Mouse (Mus musculus) CH12.LX (cell line): ENCODE results near the gene Cep112. TPM values are rescaled to one million over a fixed set of nuclear protein-coding genes. Genes with fewer than 3 reads are reported as not detected.

Experiments
- DNase-seq: peaks from one replicate; pipeline ENCODE4 v3.0.0-alpha.2; 2013; ENCODE audit errors: extremely low read depth
- H3K27ac ChIP-seq: 2 replicates; pipeline ENCODE4 v1.5.1; 2012; ENCODE audit warnings: low read depth, mild to moderate bottlenecking, control low read depth, moderate library complexity; ENCODE audit not compliant: insufficient read depth
- H3K27me3 ChIP-seq: replicated peaks from 2 replicates; pipeline ENCODE3; 2012; ENCODE audit warnings: inconsistent platforms
- H3K36me3 ChIP-seq, 2 experiments: replicated peaks in 1 of 2; 2 replicates each; pipeline versions ENCODE3 to v1.6.1; 2012; ENCODE audit warnings: inconsistent platforms in 1 of 2, low read length in 1 of 2, mild to moderate bottlenecking in 1 of 2, mixed read lengths in 1 of 2, moderate library complexity in 1 of 2; ENCODE audit not compliant: control insufficient read depth in 1 of 2, insufficient read depth in 1 of 2
- H3K4me1 ChIP-seq, 2 experiments: 2 replicates each; pipeline ENCODE4 v1.6.1; 2012; ENCODE audit warnings: inconsistent platforms in 1 of 2, moderate library complexity in 1 of 2; ENCODE audit not compliant: insufficient read depth in 2 of 2, control insufficient read depth in 1 of 2
- H3K4me2 ChIP-seq: 2 replicates; pipeline ENCODE4 v1.6.1; 2012; ENCODE audit warnings: low read depth, mild to moderate bottlenecking, control low read depth; ENCODE audit not compliant: poor library complexity, insufficient read depth, severe bottlenecking
- H3K4me3 ChIP-seq, 3 experiments: fragments of 150-350 bp in 1 of 3; sonication (generic) in 1 of 3; replicated peaks in 1 of 3; 2 replicates each; pipeline versions ENCODE3 to v1.5.1; 2011 to 2012; ENCODE audit warnings: low read depth in 2 of 3, low read length in 2 of 3, mild to moderate bottlenecking in 2 of 3, moderate library complexity in 2 of 3, control low read depth in 1 of 3, improper control_type of control experiment in 1 of 3, inconsistent platforms in 1 of 3, mixed read lengths in 1 of 3; ENCODE audit not compliant: poor library complexity in 1 of 3
- H3K79me2 ChIP-seq: replicated peaks from 2 replicates; pipeline ENCODE4 v1.6.1; 2012; ENCODE audit warnings: mild to moderate bottlenecking, moderate library complexity; ENCODE audit not compliant: control insufficient read depth, poor library complexity, insufficient read depth, severe bottlenecking; ENCODE audit errors: extremely low read depth
- H3K9ac ChIP-seq: 2 replicates; pipeline ENCODE4 v1.6.1; 2012; ENCODE audit warnings: low read depth, mild to moderate bottlenecking, control low read depth, moderate library complexity; ENCODE audit not compliant: insufficient read depth
- H3K9me3 ChIP-seq: replicated peaks from 2 replicates; pipeline ENCODE3; 2012; ENCODE audit warnings: low read length, inconsistent platforms, mixed read lengths
- BHLHE40 ChIP-seq: IDR thresholded peaks from 2 replicates; pipeline ENCODE4 v1.6.1; 2011; ENCODE audit warnings: mild to moderate bottlenecking, low read depth, low read length, improper control_type of control experiment
- CHD2 ChIP-seq: IDR thresholded peaks from 2 replicates; pipeline ENCODE4 v1.6.1; 2011; ENCODE audit warnings: low read length, improper control_type of control experiment
- E2F4 ChIP-seq: IDR thresholded peaks from 2 replicates; pipeline ENCODE4 v1.6.1; 2011; ENCODE audit warnings: low read depth, low read length, improper control_type of control experiment; ENCODE audit not compliant: insufficient replicate concordance
- ELF1 ChIP-seq: IDR thresholded peaks from 2 replicates; pipeline ENCODE4 v1.6.1; 2014; ENCODE audit warnings: low read depth, mild to moderate bottlenecking, inconsistent platforms, low read length, improper control_type of control experiment
- EP300 ChIP-seq: IDR thresholded peaks from 2 replicates; pipeline ENCODE4 v1.6.1; 2011; ENCODE audit warnings: low read length, improper control_type of control experiment
- GABPA ChIP-seq: IDR thresholded peaks from 2 replicates; pipeline ENCODE4 v1.6.1; 2012; ENCODE audit warnings: low read depth, low read length, improper control_type of control experiment, inconsistent platforms; ENCODE audit not compliant: insufficient replicate concordance
- HCFC1 ChIP-seq: IDR thresholded peaks from 2 replicates; pipeline ENCODE4 v1.6.1; 2012; ENCODE audit warnings: low read depth, mild to moderate bottlenecking, inconsistent platforms, low read length, improper control_type of control experiment
- JUND ChIP-seq: conservative IDR thresholded peaks from 2 replicates; pipeline ENCODE4 v1.6.1; 2011; ENCODE audit warnings: low read depth, low read length, improper control_type of control experiment
- KAT2A ChIP-seq: IDR thresholded peaks from 2 replicates; pipeline ENCODE4 v1.6.1; 2012; ENCODE audit warnings: low read length, improper control_type of control experiment, inconsistent platforms; ENCODE audit not compliant: insufficient replicate concordance
- MAFK ChIP-seq: IDR thresholded peaks from 2 replicates; pipeline ENCODE4 v1.6.1; 2011; ENCODE audit warnings: low read length, improper control_type of control experiment; ENCODE audit not compliant: insufficient replicate concordance
- MAX ChIP-seq: IDR thresholded peaks from 2 replicates; pipeline ENCODE4 v1.6.1; 2011; ENCODE audit warnings: low read length, improper control_type of control experiment
- MAZ ChIP-seq: IDR thresholded peaks from 2 replicates; pipeline ENCODE4 v1.6.1; 2012; ENCODE audit warnings: low read depth, mild to moderate bottlenecking, inconsistent platforms, low read length, improper control_type of control experiment, moderate library complexity
- MXI1 ChIP-seq: IDR thresholded peaks from 2 replicates; pipeline ENCODE4 v1.6.1; 2011; ENCODE audit warnings: mild to moderate bottlenecking, low read depth, low read length, improper control_type of control experiment
- MYC ChIP-seq: IDR thresholded peaks from 2 replicates; pipeline ENCODE4 v1.6.1; 2011; ENCODE audit warnings: low read depth, mild to moderate bottlenecking, improper control_type of control experiment, low read length
- PAX5 ChIP-seq: IDR thresholded peaks from 2 replicates; pipeline ENCODE4 v1.6.1; 2012; ENCODE audit warnings: low read length, inconsistent platforms, mixed read lengths
- TBP ChIP-seq: conservative IDR thresholded peaks from 2 replicates; pipeline ENCODE4 v1.6.1; 2011; ENCODE audit warnings: low read depth, low read length, improper control_type of control experiment
- UBTF ChIP-seq: IDR thresholded peaks from 2 replicates; pipeline ENCODE4 v1.6.1; 2012; ENCODE audit warnings: low read depth, mild to moderate bottlenecking, inconsistent platforms, low read length, improper control_type of control experiment, moderate library complexity
- USF2 ChIP-seq: conservative IDR thresholded peaks from 2 replicates; pipeline ENCODE4 v1.6.1; 2011; ENCODE audit warnings: low read depth, low read length, improper control_type of control experiment
- ZKSCAN1 ChIP-seq: IDR thresholded peaks from 2 replicates; pipeline ENCODE4 v1.6.1; 2012; ENCODE audit warnings: low read depth, inconsistent platforms, low read length, improper control_type of control experiment, borderline replicate concordance
- dilution Hi-C: fragments of 300-500 bp; cut with MboI; formaldehyde crosslinking; loops from 2 replicates; pipeline ENCODE4 v1.14.3; 2020; ENCODE audit warnings: low sequenced_read_pairs; ENCODE audit not compliant: extremely low pct_unique_long_range_greater_than_20kb, extremely low pct_ligation_motif_present
- in situ Hi-C: fragments of 300-500 bp; cut with MboI; formaldehyde crosslinking; loops from 3 replicates; pipeline ENCODE4 v1.14.3; 2019; ENCODE audit warnings: low sequenced_read_pairs, low pct_ligation_motif_present, low pct_unique_long_range_greater_than_20kb, mixed read lengths
- polyA plus RNA-seq: library from polyadenylated mRNA; unstranded; fragments of >175 nt; gene quantifications from 2 replicates; pipeline ENCODE4 v1.2.1, GENCODE M21; 2012; ENCODE audit warnings: low read depth; ENCODE audit not compliant: insufficient read length
- total RNA-seq, 2 experiments: library from RNA; depleted of rRNA; stranded (reverse); fragments of 300-350 nt in 1 of 2; fragments of >200 nt in 1 of 2; gene quantifications; 2 replicates each; pipeline ENCODE4 v1.2.3; 2012 to 2014

Cep112 gene
- total and polyA plus RNA-seq, 3 experiments: 0.93 to 1.4 (median 1.3) TPM

DNA sequence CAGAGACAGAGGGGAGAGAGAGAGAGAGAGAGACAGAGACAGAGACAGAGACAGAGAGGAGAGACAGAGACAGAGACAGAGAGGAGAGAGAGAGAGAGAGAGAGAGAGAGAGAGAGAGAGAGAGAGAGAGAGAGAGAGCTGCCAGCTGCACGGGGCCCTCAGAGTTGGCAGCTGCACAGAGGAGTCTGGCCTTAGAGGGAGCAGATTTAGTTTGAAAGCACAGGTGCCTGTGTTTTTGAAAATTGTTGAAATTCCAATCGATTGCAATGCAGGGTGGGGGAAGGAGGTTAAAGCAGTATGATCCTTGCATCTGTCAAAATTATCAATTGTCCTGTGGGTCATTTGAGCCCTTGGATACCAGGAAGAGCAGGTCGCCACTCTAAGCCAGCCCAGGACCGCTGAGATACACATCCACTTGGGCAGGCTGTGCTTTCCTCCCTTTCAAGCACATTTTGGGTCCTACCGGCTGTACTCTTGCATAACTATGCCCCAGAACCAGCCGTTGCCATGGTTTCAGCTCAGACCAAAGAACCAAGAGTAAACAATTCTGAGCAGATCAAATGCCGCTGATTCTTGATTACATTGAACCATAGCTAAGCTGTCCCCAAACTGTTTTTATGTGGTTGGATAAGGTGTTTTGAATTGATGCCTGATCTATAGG lies 432.8 kb downstream of the Cep112 start:
- no peaks in the 10 kb centered on the region for H3K36me3 ChIP-seq
- no peak for TF ChIP-seq ZKSCAN1
- TF ChIP-seq MAZ: no peak
- no peak for TF ChIP-seq USF2
- no peak for TF ChIP-seq PAX5
- TF ChIP-seq MXI1: no peak
- TF ChIP-seq HCFC1: no peak
- TF ChIP-seq UBTF: no peak
- TF ChIP-seq EP300: no peak
- no peak for TF ChIP-seq MAFK
- TF ChIP-seq GABPA: no peak
- no peak for TF ChIP-seq TBP
- no peak for TF ChIP-seq MAX
- no peak for TF ChIP-seq KAT2A
- no peak for TF ChIP-seq CHD2
- TF ChIP-seq, all 38 proteins: peak for 0
- Histone ChIP-seq H3K4me1 (peaks cover 4 to 30% of the 10 kb centered on the region in 2 experiments; a peak in 3 of 4 replicates), H3K27me3 (no peaks in the 10 kb centered on the region), H3K4me3 (no peak overlapping the region), H3K79me2 (no peaks in the 10 kb centered on the region), H3K4me2 (no peak overlapping the region), H3K9ac (no peak overlapping the region), H3K27ac (no peak overlapping the region), H3K9me3 (peaks cover 6% of the 10 kb centered on the region)
- in situ Hi-C loops (no loop called here), dilution Hi-C loops (no loop called here)
- DNase-seq: no peak

- no peaks in the 10 kb centered on the region for H3K79me2 ChIP-seq
- no peak overlapping the region for H3K9ac ChIP-seq
- no peak for DNase-seq
- H3K27ac ChIP-seq: no peak overlapping the region
- H3K4me1 ChIP-seq: peaks cover 4 to 35% of the 10 kb centered on the region in 2 experiments; a peak in 3 of 4 replicates
- in situ Hi-C loops (no loop called here), dilution Hi-C loops (no loop called here)
- no peak overlapping the region for H3K4me2 ChIP-seq
- no peak overlapping the region for H3K4me3 ChIP-seq
- H3K27me3 ChIP-seq: no peaks in the 10 kb centered on the region
- H3K9me3 ChIP-seq: peaks cover 6% of the 10 kb centered on the region
- H3K36me3 ChIP-seq: no peaks in the 10 kb centered on the region
- TF ChIP-seq TBP (no peak), MXI1 (no peak), MAFK (no peak), E2F4 (no peak), JUND (no peak), ELF1 (no peak), GABPA (no peak), MYC (no peak), BHLHE40 (no peak)
These were observed 433.4 kb downstream of the Cep112 start for GRCm38 (mm10) chr11:108858339-108858804.
